Mouse (Mus musculus) gastrocnemius, adult 18-20 months (tissue): ENCODE data around the gene Csmd2. TPM values are rescaled to one million over a fixed set of nuclear protein-coding genes. Genes with fewer than 3 reads are reported as not detected.

Source experiments
- DNase-seq: peaks from one replicate; pipeline ENCODE4 v3.0.0; 2021; ENCODE audit warnings: low spot score
- total RNA-seq, 2 experiments: library from RNA; stranded (reverse); gene quantifications; 2 replicates each; pipeline ENCODE4 v1.2.3; 2021

The Csmd2 gene
- total RNA-seq, 2 experiments from 2014 or later, result not detected

- no peak for DNase-seq
Observed at GRCm38 (mm10) chr4:128241075-128241853, 253.6 kb downstream of the Csmd2 start.

GRCm38 (mm10) chr4:128241854-128242356 is 254.2 kb downstream of the Csmd2 start:
- DNase-seq, result no peak

- DNase-seq, result no peak
Observed at GRCm38 (mm10) chr4:128245201-128245600, 257.5 kb downstream of the Csmd2 start.

GRCm38 (mm10) chr4:128248676-128249075 is 261.0 kb downstream of the Csmd2 start:
- no peak for DNase-seq

GRCm38 (mm10) chr4:128259211-128259610 is 271.6 kb downstream of the Csmd2 start:
- DNase-seq, result no peak

GRCm38 (mm10) chr4:128260907-128261560 is 273.4 kb downstream of the Csmd2 start, which contains the start of gene Hmgb4:
Hmgb4 (minus strand) TSS chr4:128260957.
- DNase-seq, result no peak

GRCm38 (mm10) chr4:128264491-128264890 is 276.8 kb downstream of the Csmd2 start:
- no peak for DNase-seq

- no peak for DNase-seq
Observed at GRCm38 (mm10) chr4:128265341-128265740, 277.7 kb downstream of the Csmd2 start.

GRCm38 (mm10) chr4:128269261-128269875 is 281.7 kb downstream of the Csmd2 start:
- DNase-seq, result no peak

- DNase-seq, result no peak
Observed at GRCm38 (mm10) chr4:128270177-128270576, 282.5 kb downstream of the Csmd2 start.

GRCm38 (mm10) chr4:128270931-128271330 is 283.3 kb downstream of the Csmd2 start:
- no peak for DNase-seq

- peak; percentile 45 for DNase-seq
Observed at GRCm38 (mm10) chr4:128272501-128272900, 284.8 kb downstream of the Csmd2 start.

- no peak for DNase-seq
Observed at GRCm38 (mm10) chr4:128273146-128273545, 285.5 kb downstream of the Csmd2 start.

- no peak for DNase-seq
Observed at GRCm38 (mm10) chr4:128275116-128275515, 287.5 kb downstream of the Csmd2 start.

GRCm38 (mm10) chr4:128275586-128275985 is 287.9 kb downstream of the Csmd2 start:
- no peak for DNase-seq

- no peak for DNase-seq
Observed at GRCm38 (mm10) chr4:128285009-128285408, 297.4 kb downstream of the Csmd2 start.

GRCm38 (mm10) chr4:128288095-128288494 is 300.4 kb downstream of the Csmd2 start:
- no peak for DNase-seq

- DNase-seq, result no peak
Observed at GRCm38 (mm10) chr4:128304049-128304448, 316.4 kb downstream of the Csmd2 start.

- DNase-seq, result no peak
Observed at GRCm38 (mm10) chr4:128306011-128306410, 318.4 kb downstream of the Csmd2 start.

- DNase-seq, result no peak
Observed at GRCm38 (mm10) chr4:128315328-128315727, 327.7 kb downstream of the Csmd2 start.

- DNase-seq, result no peak
Observed at GRCm38 (mm10) chr4:128317951-128318350, 330.3 kb downstream of the Csmd2 start.

GRCm38 (mm10) chr4:128325511-128325910 is 337.9 kb downstream of the Csmd2 start:
- DNase-seq, result no peak
